Mouse (Mus musculus) heart, embryonic 13.5 days (tissue): ENCODE data around the gene Tomm20l. TPM values are rescaled to one million over a fixed set of nuclear protein-coding genes. Genes with fewer than 3 reads are reported as not detected.
A peak's percentile ranks its signal among the peaks of the same experiment; 100 is the strongest.
"Not testable (repeated sequence)": the region's sequence is repeated elsewhere in the genome, so short reads cannot be mapped to it uniquely, and the experiment has no call there.

Source experiments
- ATAC-seq: fragments of 200-750 bp; cut with Nextera tagmentation; 2 replicates; pipeline ENCODE4 v1.8.0; 2017; ENCODE audit warnings: moderate TSS enrichment; ENCODE audit not compliant: insufficient number of reproducible peaks, low FRiP score, low TSS enrichment; ENCODE audit errors: extremely low read depth
- H3K27ac ChIP-seq: fragments of 300-500 bp; sonication (generic); replicated peaks from 2 replicates; pipeline ENCODE4 v1.5.1; 2015; ENCODE audit warnings: moderate library complexity, mild to moderate bottlenecking, inconsistent platforms
- H3K27me3 ChIP-seq: fragments of 300-500 bp; sonication (generic); replicated peaks from 2 replicates; pipeline ENCODE4 v1.6.1; 2015; ENCODE audit warnings: mild to moderate bottlenecking, inconsistent platforms
- H3K36me3 ChIP-seq: fragments of 300-500 bp; sonication (generic); 2 replicates; pipeline ENCODE4 v1.6.1; 2015; ENCODE audit warnings: mild to moderate bottlenecking, inconsistent platforms
- H3K4me1 ChIP-seq: fragments of 300-500 bp; sonication (generic); 2 replicates; pipeline ENCODE4 v1.6.1; 2015; ENCODE audit warnings: inconsistent platforms
- H3K4me2 ChIP-seq: fragments of 300-500 bp; sonication (generic); 2 replicates; pipeline ENCODE4 v1.6.1; 2015; ENCODE audit warnings: inconsistent platforms, mild to moderate bottlenecking, moderate library complexity
- H3K4me3 ChIP-seq: fragments of 300-500 bp; sonication (generic); 2 replicates; pipeline ENCODE4 v1.5.1; 2015; ENCODE audit warnings: moderate library complexity, mild to moderate bottlenecking, inconsistent platforms
- H3K9ac ChIP-seq: fragments of 300-500 bp; sonication (generic); 2 replicates; pipeline ENCODE4 v1.6.1; 2015; ENCODE audit warnings: inconsistent platforms, mild to moderate bottlenecking, moderate library complexity
- H3K9me3 ChIP-seq: fragments of 300-500 bp; sonication (generic); 2 replicates; pipeline ENCODE4 v1.6.1; 2016; ENCODE audit warnings: inconsistent platforms
- WGBS: fragments of 180-500 bp; shearing (Covaris S2); methylation state at CpG from one replicate; pipeline ENCODE4 v1.1.7; 2015; ENCODE audit warnings: mixed read lengths; 5-methylcytosine and 5-hydroxymethylcytosine counted together
- polyA plus RNA-seq: library from polyadenylated mRNA; unstranded; fragments of >200 nt; fragmentation: Nextera tagmentation; extraction: Ambion mirVana; gene quantifications from 2 replicates; pipeline ENCODE4 v1.2.1, GENCODE M21; 2015

The Tomm20l gene
- polyA plus RNA-seq = 0.29 TPM in 1 of 2 replicates, not detected in the other

DNA sequence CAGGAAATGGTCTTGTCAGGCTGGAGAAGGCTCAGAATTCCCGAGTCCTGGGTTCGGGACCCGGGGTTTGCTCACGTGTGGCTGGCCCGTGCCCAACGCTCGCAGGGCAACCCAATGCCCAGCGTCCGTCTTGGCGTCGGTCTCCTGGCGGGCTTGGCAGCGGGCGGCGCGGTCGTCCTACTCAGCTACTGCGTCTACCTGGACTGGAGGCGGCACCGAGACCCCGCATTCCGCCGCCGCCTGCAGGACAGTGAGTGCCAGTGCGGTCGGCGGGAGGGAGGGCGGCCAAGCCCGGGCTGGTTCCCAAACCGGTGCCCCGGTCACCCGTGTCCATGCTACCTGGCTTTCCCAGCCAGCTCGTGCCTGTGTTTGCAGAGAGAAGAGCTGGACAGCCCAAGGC lies at the start of gene Tomm20l:
Tomm20l (plus strand) TSS at position 98 of the 400 bp plus-strand sequence.
- WGBS = 8% methylated on average over 33 of the region's 33 CpGs
- H3K4me3 ChIP-seq = peak within 1 kb of the TSS; percentile 39
- H3K4me1 ChIP-seq = peaks cover 27% of the 10 kb centered on the region
- no peaks in the 10 kb centered on the region for H3K9me3 ChIP-seq
- peak within 1 kb of the TSS; percentile 65 for H3K4me2 ChIP-seq
- no peak within 1 kb of the TSS for H3K27ac ChIP-seq
- ATAC-seq = no peak
- no peaks in the 10 kb centered on the region for H3K36me3 ChIP-seq
- peak within 1 kb of the TSS; percentile 61; the same call in 1 of the 2 replicates for H3K9ac ChIP-seq
- no peaks in the 10 kb centered on the region; the same call in 1 of the 2 replicates for H3K27me3 ChIP-seq

DNA sequence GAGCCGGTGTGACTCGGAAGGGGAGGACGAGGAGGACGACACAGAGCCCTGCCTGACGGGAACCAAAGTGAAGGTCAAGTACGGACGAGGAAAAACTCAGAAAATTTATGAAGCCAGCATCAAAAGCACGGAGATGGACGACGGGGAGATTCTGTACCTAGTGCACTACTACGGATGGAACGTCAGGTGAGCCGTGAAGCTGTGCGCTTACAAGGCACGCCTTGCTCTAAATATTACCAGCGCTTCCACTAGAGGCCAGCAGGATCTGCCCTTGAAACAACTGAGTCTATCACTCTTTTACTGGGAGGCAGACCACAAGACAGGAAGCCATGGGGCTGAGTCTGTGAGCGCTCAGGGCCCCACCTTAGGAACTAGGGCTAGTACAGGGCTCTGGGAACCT lies 41.4 kb upstream of the Tomm20l start:
- WGBS = 93% methylated on average over 17 of the region's 17 CpGs
- Histone ChIP-seq H3K4me2 (no peak overlapping the region), H3K9ac (no peak overlapping the region), H3K9me3 (no peaks in the 10 kb centered on the region), H3K27ac (no peak overlapping the region), H3K4me3 (no peak overlapping the region), H3K36me3 (peaks cover 89% of the 10 kb centered on the region), H3K4me1 (no peaks in the 10 kb centered on the region), H3K27me3 (no peaks in the 10 kb centered on the region)
- ATAC-seq = no peak

DNA sequence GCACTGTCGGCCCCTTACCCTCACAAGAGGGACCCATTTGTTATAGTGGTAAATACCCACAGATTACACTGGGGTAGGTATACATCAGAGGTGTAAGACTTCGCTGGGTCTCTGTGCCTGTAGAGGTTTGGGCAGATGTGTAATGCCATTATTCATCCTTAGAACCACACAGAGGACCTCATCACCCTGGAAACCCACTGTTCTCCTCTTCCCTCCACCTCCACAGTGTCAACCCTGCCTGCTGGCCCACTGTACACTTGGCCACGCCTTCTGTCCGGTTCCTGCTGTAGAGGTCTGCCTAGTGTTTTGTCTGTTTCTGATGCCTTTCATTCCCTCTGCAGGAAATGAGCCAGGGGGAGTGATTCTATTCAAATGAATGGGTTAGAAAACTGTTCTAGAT lies 39.2 kb upstream of the Tomm20l start:
- Histone ChIP-seq H3K4me3 (no peak overlapping the region), H3K9me3 (no peaks in the 10 kb centered on the region), H3K4me1 (no peaks in the 10 kb centered on the region), H3K27me3 (no peaks in the 10 kb centered on the region), H3K4me2 (no peak overlapping the region), H3K36me3 (peaks cover 93% of the 10 kb centered on the region), H3K9ac (no peak overlapping the region), H3K27ac (no peak overlapping the region)
- no peak for ATAC-seq
- WGBS = 89% methylated on average over 4 of the region's 4 CpGs

DNA sequence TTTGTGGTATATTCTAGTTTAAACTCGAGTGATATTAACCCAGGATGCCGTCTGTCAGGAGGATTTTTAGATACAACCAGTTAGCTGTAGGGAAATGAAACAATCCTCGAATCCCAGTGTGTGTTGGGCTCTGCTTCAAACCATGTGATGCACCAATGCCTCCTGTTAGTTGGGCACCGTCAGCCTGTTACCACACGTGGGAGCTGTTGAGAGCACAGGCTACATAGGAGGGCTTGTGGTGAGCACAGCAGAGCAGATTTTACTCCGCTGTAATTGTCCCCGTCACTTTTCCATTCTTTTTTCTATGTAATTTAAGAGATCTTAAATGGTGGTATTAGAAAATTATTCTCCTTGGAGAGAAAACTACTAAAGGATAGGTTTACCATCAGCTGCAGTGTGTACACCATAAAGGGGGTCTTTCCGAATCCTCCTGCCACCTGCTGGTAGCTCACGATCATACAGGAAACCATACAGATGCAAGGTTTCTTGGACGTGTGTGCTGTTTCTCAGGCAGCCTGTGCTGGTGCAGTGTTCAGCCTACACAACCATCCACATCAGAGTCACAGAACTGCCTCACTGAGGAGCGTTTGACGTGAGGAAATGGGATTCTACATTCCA lies 38.0 kb upstream of the Tomm20l start:
- no peaks in the 10 kb centered on the region for H3K9me3 ChIP-seq
- 57% methylated on average over 12 of the region's 12 CpGs for WGBS
- ATAC-seq = no peak
- no peaks in the 10 kb centered on the region for H3K27me3 ChIP-seq
- no peak overlapping the region for H3K4me2 ChIP-seq
- no peak overlapping the region for H3K4me3 ChIP-seq
- peaks cover 81% of the 10 kb centered on the region for H3K36me3 ChIP-seq
- no peak overlapping the region for H3K9ac ChIP-seq
- H3K27ac ChIP-seq = no peak overlapping the region
- no peaks in the 10 kb centered on the region for H3K4me1 ChIP-seq

DNA sequence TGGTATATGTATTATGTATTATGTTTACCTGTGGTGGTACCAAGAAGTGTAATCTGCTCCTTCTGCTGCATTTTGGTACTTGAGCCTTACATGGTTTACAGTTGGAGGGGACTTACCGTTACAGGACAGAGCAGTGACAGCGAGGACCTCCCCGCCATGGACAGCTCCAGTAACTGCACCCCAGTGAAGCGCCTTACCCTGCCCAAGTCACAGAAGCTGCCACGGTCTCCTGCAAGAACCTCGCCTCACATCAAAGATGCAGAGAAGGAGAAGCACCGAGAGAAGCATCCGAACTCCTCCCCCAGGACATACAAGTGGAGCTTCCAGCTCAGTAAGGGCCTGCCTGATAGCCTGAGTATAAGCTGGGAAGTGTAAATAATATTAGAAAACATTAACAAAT lies 24.9 kb upstream of the Tomm20l start:
- Histone ChIP-seq H3K27me3 (no peaks in the 10 kb centered on the region), H3K27ac (no peak overlapping the region), H3K9me3 (no peaks in the 10 kb centered on the region), H3K4me1 (no peaks in the 10 kb centered on the region), H3K4me3 (no peak overlapping the region), H3K4me2 (no peak overlapping the region), H3K36me3 (peaks cover 35% of the 10 kb centered on the region), H3K9ac (no peak overlapping the region)
- 87% methylated on average over 8 of the region's 8 CpGs for WGBS
- ATAC-seq = no peak

DNA sequence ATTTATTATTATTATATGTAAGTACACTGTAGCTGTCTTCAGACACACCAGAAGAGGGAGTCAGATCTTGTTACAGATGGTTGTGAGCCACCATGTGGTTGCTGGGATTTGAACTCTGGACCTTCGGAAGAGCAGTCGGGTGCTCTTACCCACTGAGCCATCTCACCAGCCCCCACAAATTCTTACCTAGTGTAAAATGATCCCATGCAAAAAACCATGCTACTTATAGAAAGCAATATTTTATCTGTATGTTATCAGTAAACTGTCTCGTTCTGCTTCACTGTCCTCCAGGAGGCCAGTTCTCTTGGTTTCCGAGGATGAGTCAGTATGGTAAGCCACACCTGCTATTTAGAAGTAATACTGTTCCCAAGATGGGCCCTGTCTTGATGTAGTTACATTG lies 7.0 kb upstream of the Tomm20l start:
- H3K4me1 ChIP-seq, H3K27ac ChIP-seq, H3K9me3 ChIP-seq, H3K4me2 ChIP-seq, H3K36me3 ChIP-seq, ATAC-seq, H3K4me3 ChIP-seq, H3K9ac ChIP-seq, H3K27me3 ChIP-seq: not testable (repeated sequence)
- WGBS = 70% methylated on average over 4 of the region's 4 CpGs

DNA sequence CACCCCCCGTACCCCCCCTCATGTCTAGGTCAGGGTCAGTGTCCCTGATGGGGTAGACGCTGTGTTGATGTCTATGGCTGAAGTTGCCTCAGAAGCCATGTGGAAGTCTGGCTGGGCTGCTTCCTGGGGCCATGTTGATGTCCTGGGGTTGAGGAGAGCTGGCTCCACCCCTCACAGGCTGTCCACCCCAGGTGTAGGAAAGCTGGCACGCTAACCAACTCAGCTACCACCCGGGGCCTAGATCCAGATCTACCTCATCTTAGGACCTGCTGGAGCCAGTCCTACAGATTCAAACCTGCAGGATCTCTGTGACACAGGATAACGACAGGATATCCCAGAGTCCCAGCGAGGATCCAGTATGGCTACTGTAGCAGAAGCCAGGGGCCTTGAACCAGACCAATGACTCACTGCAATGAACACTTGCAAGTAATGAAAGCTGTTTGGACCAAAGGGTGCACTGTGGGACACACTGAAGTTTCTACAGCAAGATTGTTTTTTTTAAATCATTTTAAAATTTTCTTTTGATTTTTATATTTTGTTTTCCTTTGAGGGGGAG lies 3.9 kb upstream of the Tomm20l start:
- Histone ChIP-seq H3K4me1 (peaks cover 8% of the 10 kb centered on the region), H3K9ac (no peak overlapping the region), H3K36me3 (no peaks in the 10 kb centered on the region), H3K4me3 (no peak overlapping the region), H3K4me2 (no peak overlapping the region), H3K27me3 (no peaks in the 10 kb centered on the region; the same call in 1 of the 2 replicates), H3K9me3 (no peaks in the 10 kb centered on the region), H3K27ac (no peak overlapping the region)
- 82% methylated on average over 6 of the region's 6 CpGs for WGBS
- ATAC-seq = no peak

DNA sequence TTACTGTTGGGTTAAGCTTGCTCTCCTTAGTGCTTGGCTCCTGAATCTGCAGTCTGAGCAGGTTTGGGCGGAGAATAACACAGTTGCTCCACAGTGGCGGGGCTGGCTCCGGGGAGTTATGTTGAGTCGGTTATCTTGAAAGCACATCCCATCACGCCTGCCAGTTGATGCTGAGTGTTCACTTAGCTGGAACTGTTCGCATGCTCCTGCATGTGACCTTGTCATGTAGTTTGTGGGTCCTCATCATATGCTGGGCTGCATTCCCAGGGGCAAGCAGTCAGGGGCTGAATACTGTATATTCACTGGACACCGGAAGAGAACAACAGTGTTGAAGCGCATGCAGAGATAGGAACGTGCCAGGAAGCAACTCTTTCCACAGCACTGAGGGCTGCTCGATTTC lies 1.8 kb downstream of the Tomm20l start:
- Histone ChIP-seq H3K9me3 (no peaks in the 10 kb centered on the region), H3K4me3 (peak overlapping the region; percentile 18), H3K36me3 (no peaks in the 10 kb centered on the region), H3K4me2 (peak overlapping the region; percentile 58), H3K27ac (peak overlapping the region; percentile 30), H3K4me1 (peaks cover 33% of the 10 kb centered on the region), H3K9ac (peak overlapping the region; percentile 60), H3K27me3 (no peaks in the 10 kb centered on the region; the same call in 1 of the 2 replicates)
- 29% methylated on average over 10 of the region's 10 CpGs for WGBS
- no peak for ATAC-seq

DNA sequence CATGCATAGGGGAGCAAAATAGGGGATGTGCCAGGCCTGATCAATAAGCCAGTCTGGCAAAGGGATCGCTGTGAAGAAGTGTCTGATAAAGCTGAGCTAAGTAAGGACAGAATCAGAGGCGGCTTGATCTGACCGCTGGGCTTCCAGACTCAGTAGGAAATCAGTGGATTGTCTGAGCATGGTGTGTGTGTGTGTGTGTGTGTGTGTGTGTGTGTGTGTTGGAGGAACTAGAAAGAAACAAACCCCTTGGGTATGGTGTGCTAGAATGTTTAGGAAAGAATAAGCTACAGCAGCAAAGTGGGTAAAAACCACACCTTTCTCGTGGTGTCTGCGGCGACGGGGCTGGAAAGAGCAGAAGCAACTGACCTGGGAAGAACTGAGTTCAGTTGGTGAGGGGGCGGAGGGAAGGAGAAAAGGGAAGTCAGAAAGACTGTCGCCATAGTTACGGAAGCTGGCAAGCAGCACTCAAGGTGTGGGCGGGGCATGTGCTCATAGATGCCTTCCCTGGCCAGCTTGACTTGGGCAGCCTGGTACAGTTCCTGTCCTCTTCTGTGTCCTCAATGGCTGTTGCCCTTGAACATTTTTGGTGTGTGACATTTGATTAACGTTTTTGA lies 2.6 kb downstream of the Tomm20l start:
- Histone ChIP-seq H3K9ac (peak overlapping the region; percentile 60), H3K27me3 (no peaks in the 10 kb centered on the region; the same call in 1 of the 2 replicates), H3K4me1 (peaks cover 33% of the 10 kb centered on the region), H3K27ac (peak overlapping the region; percentile 30), H3K4me2 (peak overlapping the region; percentile 58), H3K36me3 (no peaks in the 10 kb centered on the region), H3K9me3 (no peaks in the 10 kb centered on the region), H3K4me3 (peak overlapping the region; percentile 18)
- no peak for ATAC-seq
- 28% methylated on average over 12 of the region's 12 CpGs for WGBS

DNA sequence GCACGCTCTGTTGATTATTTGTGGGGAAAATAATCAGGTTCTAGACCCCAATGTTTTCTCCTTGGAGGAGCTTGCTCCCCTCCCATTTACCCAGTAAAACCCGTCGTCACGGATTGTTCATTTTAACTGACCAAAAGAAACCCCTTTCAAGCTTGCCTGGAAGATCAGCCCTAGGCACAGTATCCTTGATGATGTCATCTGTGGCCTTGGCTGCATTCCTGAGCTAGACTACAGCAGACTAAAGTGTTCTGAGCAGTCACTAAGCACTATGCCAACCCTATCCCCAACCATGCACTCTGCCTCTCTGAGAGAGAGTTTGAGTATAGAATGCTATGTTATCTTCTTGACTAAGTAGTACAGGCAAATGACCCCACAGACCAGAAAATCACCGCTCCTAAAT lies 5.2 kb downstream of the Tomm20l start:
- Histone ChIP-seq H3K36me3 (0 out of 2 replicates have a peak, but pooled peaks cover 3% of the 10 kb centered on the region), H3K4me2 (no peak overlapping the region), H3K4me1 (peaks cover 28% of the 10 kb centered on the region), H3K9me3 (no peaks in the 10 kb centered on the region), H3K27me3 (no peaks in the 10 kb centered on the region; the same call in 1 of the 2 replicates), H3K4me3 (no peak overlapping the region), H3K9ac (no peak overlapping the region), H3K27ac (no peak overlapping the region)
- 76% methylated on average over 5 of the region's 5 CpGs for WGBS
- no peak for ATAC-seq

DNA sequence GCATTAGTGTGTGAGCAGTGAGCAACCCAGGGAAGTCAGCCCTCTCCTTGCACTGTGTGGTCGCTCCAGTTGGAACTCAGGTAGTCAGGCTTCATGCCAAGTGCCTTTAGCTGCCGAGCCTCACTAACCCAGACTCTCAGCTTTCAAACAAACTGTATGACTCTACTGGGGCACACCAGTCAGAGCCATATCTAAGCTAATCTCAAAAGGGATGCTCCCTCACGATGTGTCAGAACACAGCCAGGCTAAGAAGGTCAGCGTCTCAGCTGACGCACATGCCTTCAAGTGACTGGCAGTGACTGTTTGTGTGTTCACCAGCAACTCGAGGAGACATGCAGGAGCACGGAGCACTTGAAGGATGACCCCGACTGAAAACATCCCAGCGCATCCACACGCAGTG lies 11.5 kb downstream of the Tomm20l start:
- Histone ChIP-seq H3K4me2 (no peak overlapping the region), H3K4me3 (no peak overlapping the region), H3K36me3 (peaks cover 58% of the 10 kb centered on the region), H3K4me1 (no peaks in the 10 kb centered on the region), H3K9me3 (no peaks in the 10 kb centered on the region), H3K27ac (no peak overlapping the region), H3K27me3 (no peaks in the 10 kb centered on the region), H3K9ac (no peak overlapping the region)
- ATAC-seq = no peak
- 82% methylated on average over 10 of the region's 10 CpGs for WGBS
